ENCODE assay signal across 23 mouse cellular contexts in genomic region chr2:133134878-133135277, GRCm38 (mm10).
"Had no signal": no experiment of that assay in that cellular context is flagged by ENCODE, and none has a peak within 500 bp of the region (broad histone marks: within the 10 kb centered on the region; RNA-seq: fewer than 3 reads in every experiment).

No protein-coding gene starts in this region.

- ATAC-seq: inflammation-experienced regulatory T-cells, adult 6 months; intestine, embryonic 15.5 days; intestine, postnatal 0 days; liver, embryonic 12.5 days had no signal

- H3K9me3 ChIP-seq: heart, embryonic 10.5 days; heart, embryonic 12.5 days; hindbrain, embryonic 13.5 days; hindbrain, embryonic 15.5 days; intestine, embryonic 15.5 days; limb, embryonic 13.5 days; limb, embryonic 15.5 days; liver, embryonic 12.5 days had no signal

- H3K27me3 ChIP-seq: hindbrain, embryonic 13.5 days; hindbrain, embryonic 15.5 days; intestine, embryonic 15.5 days; limb, embryonic 15.5 days; liver, embryonic 12.5 days had no signal

- H3K4me3 ChIP-seq: gastrocnemius, adult 2 months; heart, embryonic 10.5 days; heart, embryonic 12.5 days; hindbrain, embryonic 13.5 days; hindbrain, embryonic 15.5 days; intestine, embryonic 15.5 days; limb, embryonic 13.5 days; limb, embryonic 15.5 days; liver, embryonic 12.5 days had no signal

- H3K4me2 ChIP-seq: heart, embryonic 12.5 days; hindbrain, embryonic 13.5 days; hindbrain, embryonic 15.5 days; intestine, embryonic 15.5 days; limb, embryonic 13.5 days; limb, embryonic 15.5 days; liver, embryonic 12.5 days had no signal

- H3K9ac ChIP-seq: heart, embryonic 12.5 days; hindbrain, embryonic 13.5 days; hindbrain, embryonic 15.5 days; intestine, embryonic 15.5 days; limb, embryonic 13.5 days; limb, embryonic 15.5 days; liver, embryonic 12.5 days had no signal

- H3K4me1 ChIP-seq: hindbrain, embryonic 13.5 days; hindbrain, embryonic 15.5 days; limb, embryonic 15.5 days; liver, embryonic 12.5 days had no signal

- H3K36me3 ChIP-seq: heart, embryonic 10.5 days; heart, embryonic 12.5 days; hindbrain, embryonic 13.5 days; hindbrain, embryonic 15.5 days; intestine, embryonic 15.5 days; limb, embryonic 13.5 days; limb, embryonic 15.5 days; liver, embryonic 12.5 days had no signal

- H3K27ac ChIP-seq: gastrocnemius, adult 2 months; heart, embryonic 10.5 days; hindbrain, embryonic 13.5 days; hindbrain, embryonic 15.5 days; intestine, embryonic 15.5 days; limb, embryonic 13.5 days; limb, embryonic 15.5 days; liver, embryonic 12.5 days had no signal

- DNase-seq: gastrocnemius, adult 2 months; gastrocnemius, postnatal 10 days; gastrocnemius, postnatal 25 days; heart, adult 18-20 months; heart, postnatal 10 days; heart, postnatal 4 days; kidney, adult 18-20 months; kidney, adult 8-10 months; kidney, postnatal 10 days; kidney, postnatal 36 days; layer of hippocampus, adult 9-11 months; layer of hippocampus, postnatal 36 days; left cerebral cortex, postnatal 4 days had no signal
